Mouse (Mus musculus): Measurements from ENCODE around the gene Atp6v0d1.

Atp6v0d1 gene

GRCm38 (mm10) chr8:105536546-105536945 lies 29.3 kb downstream of the Atp6v0d1 start:
- DNase-seq: no peak

DNA sequence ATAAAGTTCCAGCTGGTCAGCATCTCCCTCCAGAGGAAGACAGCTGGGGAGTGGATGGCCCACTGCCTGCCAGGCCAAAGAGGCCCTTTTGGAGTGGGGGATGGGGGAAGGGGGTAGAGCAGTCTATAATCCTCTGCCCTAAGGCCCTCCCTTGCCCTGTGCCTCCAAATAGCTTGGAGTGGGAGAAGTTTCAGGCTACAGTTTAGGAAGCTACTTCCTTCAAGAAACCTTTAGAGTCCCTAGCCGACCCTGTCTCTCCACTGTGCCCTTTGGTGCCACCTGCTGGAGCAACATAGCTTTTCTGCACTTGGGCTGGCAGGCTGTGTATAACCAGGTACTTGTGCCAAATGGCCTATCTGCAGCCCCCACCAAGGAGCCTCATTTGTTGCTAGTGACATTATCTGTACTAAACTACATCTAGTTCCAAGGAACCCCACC lies 31.9 kb downstream of the Atp6v0d1 start:
- DNase-seq: peak; percentile 89

- peak; percentile 51 for DNase-seq
Measured at GRCm38 (mm10) chr8:105533439-105533838, 32.4 kb downstream of the Atp6v0d1 start.

- DNase-seq: peak; percentile 83
Measured at GRCm38 (mm10) chr8:105531774-105532173, 34.1 kb downstream of the Atp6v0d1 start.

- DNase-seq: no peak
Measured at GRCm38 (mm10) chr8:105529271-105529670, 36.6 kb downstream of the Atp6v0d1 start.

GRCm38 (mm10) chr8:105528206-105528605 lies 37.6 kb downstream of the Atp6v0d1 start:
- no peak for DNase-seq

GRCm38 (mm10) chr8:105527110-105527509 lies 38.7 kb downstream of the Atp6v0d1 start:
- no peak for DNase-seq

- no peak for DNase-seq
Measured at GRCm38 (mm10) chr8:105522890-105523289, 43.0 kb downstream of the Atp6v0d1 start.

DNA sequence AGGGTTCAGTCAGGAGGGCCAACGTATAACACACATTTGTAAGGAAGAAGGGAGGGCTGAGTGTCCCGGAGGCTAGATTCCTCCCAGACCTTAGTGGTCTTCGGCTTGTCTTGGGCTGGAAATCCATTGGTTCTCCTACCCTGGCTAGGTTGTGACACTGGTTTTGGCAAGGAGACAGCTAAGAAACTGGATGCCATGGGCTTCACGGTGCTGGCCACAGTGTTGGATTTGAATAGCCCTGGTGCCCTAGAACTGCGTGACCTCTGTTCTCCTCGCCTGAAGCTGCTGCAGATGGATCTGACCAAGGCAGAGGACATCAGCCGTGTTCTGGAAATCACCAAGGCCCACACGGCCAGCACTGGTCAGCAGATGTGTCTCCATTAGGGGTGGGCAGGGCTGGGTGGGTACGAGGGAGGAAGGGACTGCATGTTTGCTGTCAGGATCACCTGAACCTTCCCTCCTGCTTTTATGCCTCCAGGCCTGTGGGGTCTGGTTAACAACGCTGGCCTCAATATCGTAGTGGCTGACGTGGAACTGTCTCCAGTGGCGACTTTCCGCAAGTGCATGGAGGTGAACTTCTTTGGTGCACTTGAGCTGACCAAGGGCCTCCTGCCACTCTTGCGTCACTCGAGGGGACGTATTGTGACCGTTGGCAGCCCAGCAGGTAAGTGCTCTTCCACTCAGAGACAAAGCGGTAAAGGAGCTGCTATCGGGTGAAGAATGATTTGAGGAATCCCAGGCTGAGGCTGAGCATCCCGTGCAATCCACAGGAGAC lies 43.7 kb downstream of the Atp6v0d1 start:
- no peak for DNase-seq

DNA sequence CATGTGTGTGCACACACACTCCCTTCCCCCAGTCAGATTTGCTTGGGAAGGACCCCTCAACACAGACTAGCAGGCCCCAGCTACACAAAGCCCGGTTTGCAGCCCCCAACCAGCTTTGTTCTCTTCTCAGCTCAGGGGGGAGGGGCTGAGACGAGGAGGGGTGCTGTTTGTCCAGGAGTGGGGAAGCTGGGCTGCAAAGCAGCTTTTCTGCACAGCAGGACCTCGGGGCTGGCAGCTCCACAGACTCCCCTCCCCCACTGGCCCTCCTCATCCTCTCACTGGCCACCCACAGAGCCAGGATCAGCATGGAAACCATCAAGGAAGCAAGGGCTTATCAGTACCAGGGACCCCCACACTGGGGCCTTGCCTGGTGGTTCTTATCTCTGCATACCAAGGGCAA lies 44.8 kb downstream of the Atp6v0d1 start:
- no peak for DNase-seq

DNA sequence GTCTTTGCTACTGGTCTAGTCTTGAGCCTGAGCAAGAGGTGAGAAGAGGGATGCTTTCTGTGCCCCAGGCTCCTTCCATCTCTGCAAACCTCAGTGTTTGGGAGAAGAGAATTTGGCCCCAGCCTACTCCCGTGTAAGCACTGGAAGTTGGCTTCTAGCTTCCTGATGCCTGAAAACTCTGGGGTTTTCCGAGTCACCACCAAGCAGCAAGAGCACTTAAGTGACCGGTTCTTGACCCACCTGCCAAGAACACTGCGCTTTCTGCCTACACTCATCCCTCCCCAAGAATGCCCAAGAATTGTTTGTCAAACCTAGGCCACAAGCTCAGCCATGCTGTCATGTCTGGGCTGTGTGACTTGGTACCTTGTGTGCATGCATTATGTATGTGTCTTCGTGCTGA lies 45.3 kb downstream of the Atp6v0d1 start:
- DNase-seq: no peak

DNA sequence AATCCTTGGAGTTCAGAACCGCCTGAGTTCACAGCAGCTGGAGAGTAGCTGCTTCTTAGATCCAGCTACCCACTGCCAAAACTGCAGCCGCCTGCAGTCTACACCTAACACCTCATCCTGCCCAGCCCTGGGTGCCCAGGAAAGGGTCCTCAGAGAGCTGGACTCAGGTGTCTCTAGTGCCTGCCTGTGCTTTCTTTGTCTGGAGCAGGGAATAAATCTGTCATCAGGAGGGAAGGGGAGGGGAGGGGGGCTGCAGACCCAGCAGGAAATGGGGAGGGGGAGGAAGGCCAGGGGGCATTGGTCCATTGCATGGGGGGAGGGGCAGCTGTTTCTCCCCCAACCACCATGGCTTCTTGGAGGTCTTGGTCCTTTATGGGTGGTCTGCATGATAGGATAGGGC lies 46.3 kb downstream of the Atp6v0d1 start:
- DNase-seq: no peak

DNA sequence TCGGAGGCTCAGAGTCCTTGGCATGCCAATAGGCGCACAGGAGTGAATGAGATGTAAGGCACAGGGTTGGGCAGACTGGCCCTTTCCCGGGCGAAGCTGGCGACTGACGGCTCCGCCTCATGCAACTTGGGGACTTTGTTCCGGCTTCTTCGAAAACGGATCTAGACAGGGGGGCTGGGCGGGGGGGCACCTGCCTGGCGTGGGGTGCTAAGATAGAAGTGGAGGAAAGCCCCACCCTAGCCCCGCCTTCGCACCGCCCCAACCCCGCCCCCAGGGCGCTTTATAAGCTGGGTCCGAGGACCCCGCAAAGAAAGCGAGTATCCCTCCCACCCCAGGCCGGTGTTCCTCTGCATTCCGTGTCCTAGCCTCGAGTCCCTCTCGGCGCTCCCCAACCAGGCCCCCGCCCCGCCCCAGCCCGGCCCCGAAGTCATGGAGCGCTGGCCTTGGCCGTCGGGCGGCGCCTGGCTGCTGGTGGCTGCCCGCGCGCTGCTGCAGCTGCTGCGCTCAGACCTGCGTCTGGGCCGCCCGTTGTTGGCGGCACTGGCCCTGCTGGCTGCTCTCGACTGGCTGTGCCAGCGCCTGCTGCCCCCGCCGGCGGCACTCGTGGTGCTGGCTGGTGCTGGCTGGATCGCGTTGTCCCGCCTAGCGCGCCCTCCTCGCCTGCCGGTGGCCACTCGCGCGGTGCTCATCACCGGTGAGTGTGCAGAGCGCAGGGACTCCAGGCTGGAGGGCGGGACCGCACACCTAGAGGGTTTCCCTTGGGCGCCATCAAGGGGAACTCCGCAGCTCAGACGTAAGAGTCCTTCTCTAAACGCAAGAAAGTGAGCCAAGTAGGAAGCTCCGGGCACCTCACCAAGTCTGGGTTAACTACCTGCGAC lies 47.2 kb downstream of the Atp6v0d1 start, which contains the start of gene Hsd11b2:
Gene Hsd11b2, plus strand, starts transcription at position 320 of the 878 bp plus-strand sequence.
- DNase-seq: peak; percentile 59

- DNase-seq: no peak
Measured at GRCm38 (mm10) chr8:105517346-105517745, 48.5 kb downstream of the Atp6v0d1 start.

GRCm38 (mm10) chr8:105516018-105516645 lies 49.7 kb downstream of the Atp6v0d1 start:
- peak; percentile 84 for DNase-seq

DNA sequence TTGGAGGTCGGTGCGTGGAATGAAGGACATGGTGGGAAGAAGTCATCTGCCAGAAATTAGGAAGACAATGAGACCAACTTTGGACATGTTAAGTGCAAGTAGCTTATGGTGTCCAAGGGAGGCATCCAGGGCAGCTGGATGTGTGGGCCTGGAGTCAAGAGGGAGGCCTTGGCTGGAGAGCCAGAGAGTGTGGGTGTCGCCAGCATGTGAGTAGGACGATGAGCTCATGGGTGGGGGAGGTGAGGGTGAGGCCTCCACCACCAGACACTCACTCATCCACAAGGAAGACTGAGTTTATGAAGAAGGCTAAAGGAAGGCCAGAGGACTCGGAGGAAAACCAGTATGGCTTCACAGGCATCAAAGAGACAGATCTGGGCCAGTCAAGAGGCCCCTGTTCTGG lies 51.2 kb downstream of the Atp6v0d1 start:
- peak; percentile 33 for DNase-seq

DNA sequence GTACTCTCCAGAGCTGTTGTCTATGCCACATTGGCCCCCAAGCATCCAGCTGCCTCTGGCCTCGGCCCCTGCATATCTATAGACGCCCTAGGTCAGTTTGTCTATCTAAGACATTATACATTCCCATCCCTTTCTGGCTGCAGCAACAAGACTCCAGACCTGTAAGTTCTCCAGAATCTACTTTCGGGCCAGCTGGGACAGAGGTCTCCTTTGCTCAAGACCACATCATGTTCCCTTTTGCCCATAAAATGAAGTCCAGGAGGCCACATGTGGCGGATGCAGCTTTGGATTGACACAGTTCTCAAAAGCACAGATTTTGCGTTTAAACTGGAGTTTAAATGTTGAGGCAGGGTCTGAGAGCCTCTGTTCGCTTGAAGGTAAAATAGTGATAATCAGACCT lies 51.7 kb downstream of the Atp6v0d1 start:
- DNase-seq: no peak

DNA sequence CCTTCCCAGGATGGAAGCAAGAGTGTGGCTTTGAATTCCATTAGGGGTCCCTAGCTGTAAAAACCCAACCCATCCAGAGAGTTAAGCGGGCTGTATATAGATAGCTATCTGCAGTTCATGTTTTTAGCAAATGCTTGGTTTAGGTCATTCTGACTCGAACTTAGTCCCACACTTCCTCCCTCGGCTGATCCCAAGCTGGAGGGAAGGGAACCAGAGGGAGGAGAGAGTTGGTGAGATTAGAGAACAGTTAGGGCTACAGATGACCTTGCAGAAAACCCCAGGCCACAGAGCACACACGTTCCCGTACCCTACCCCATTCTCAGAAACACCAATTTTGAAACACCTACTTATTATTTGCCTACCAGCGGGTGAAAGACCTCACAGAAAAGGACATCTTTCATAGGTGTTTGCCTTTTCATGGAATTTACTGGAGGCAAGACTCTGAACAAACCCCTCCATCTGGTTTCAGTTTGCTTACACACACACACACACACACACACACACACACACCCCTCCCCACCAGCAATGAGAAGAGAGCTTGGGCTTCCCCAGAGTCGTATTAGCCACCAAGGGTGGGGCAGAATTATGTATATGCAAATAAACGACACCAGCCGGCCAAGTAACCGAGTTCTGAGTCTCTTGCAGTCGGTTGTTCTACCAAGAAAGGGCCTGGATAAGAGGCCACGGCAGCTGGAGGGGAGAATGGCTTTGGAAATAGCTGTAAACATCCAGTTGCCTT lies 55.7 kb downstream of the Atp6v0d1 start:
- DNase-seq: no peak

DNA sequence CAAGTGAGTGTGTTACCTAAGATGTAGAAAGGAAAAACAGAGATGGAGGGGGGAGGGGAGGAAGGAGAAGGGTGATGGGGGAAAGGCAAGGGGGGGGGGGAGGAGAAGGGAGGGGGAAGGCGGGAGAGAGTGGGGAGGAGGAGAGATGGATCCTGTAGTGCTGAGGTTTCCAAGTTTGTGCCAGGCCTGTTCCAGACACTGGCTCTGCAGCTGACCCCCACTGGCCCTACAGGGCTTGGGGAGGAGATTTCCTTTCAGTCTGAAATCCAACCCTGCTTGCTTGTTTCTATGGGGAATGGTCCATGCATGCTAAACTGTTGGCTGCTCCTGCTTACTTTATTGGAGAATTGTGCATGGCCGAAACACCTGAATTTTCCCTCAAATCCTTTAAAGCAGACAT lies 57.1 kb downstream of the Atp6v0d1 start:
- no peak for DNase-seq

DNA sequence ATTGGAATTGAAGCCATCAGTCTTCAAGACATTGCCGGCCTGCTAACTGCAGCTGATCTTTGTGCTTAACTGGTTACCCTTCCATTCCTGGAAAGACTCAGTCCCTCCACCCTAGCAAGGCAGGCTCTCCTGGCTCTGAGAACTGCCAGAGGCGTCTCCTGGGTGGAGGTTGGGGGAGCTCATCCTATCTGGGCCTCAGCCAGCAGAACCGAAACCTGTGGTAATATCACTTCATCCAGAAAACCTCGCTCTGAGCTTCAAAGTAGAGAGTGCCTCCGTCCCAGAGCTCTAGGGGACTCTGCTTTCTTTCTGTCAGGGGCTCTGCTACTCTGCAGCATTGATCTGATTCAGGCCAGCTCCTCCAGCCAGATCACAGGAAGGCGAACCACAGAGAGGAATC lies 58.9 kb downstream of the Atp6v0d1 start:
- DNase-seq: no peak

DNA sequence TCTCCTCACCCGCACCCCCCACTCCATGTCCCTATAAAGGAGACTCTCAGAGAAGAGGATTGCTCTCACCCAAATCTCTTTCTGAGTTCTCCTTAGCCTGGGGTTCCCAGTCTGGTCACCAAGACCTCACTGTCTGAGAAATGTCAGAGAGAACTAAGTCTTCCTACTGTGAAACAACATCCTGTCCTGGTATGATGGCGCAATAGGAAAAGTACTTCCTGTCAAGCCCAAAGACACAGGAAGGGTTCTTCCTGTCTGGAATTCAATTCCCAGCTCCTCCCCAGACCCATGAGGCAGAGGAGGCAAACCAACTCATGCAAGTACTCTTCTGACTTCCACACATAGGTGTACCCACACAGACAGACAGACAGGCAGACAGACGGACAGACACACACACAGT lies 61.2 kb downstream of the Atp6v0d1 start:
- DNase-seq: no peak

GRCm38 (mm10) chr8:105499787-105500186 lies 66.1 kb downstream of the Atp6v0d1 start:
- DNase-seq: no peak

Measured in lung, postnatal 14 days (tissue).